Mouse (Mus musculus): Measurements from ENCODE around the gene Zfp867. TPM values are rescaled to one million over a fixed set of nuclear protein-coding genes. Genes with fewer than 3 reads are reported as not detected.

Zfp867 gene
- polyA plus RNA-seq, 1 experiment from 2014 or later: 15.9 TPM

GRCm38 (mm10) chr11:59451086-59451485 is 21.2 kb downstream of the Zfp867 start, which contains the start of gene Snap47:
Snap47 (minus strand) TSS chr11:59451186.
- H3K4me3 ChIP-seq: peak within 1 kb of the TSS; percentile 87
- no peaks in the 10 kb centered on the region for H3K27me3 ChIP-seq
- peak within 1 kb of the TSS; percentile 97 for H3K4me2 ChIP-seq (replicated peaks)
- H3K4me1 ChIP-seq: peaks cover 30% of the 10 kb centered on the region
- no peaks in the 10 kb centered on the region for H3K9me3 ChIP-seq
- peaks cover 31% of the 10 kb centered on the region for H3K36me3 ChIP-seq
- no peak for ATAC-seq (replicated peaks)
- peak within 1 kb of the TSS; percentile 86; the same call in 1 of the 2 replicates for H3K27ac ChIP-seq (replicated peaks)
- 90% methylated on average over 4 of the region's 4 CpGs for WGBS
- H3K9ac ChIP-seq (replicated peaks): peak within 1 kb of the TSS; percentile 74

DNA sequence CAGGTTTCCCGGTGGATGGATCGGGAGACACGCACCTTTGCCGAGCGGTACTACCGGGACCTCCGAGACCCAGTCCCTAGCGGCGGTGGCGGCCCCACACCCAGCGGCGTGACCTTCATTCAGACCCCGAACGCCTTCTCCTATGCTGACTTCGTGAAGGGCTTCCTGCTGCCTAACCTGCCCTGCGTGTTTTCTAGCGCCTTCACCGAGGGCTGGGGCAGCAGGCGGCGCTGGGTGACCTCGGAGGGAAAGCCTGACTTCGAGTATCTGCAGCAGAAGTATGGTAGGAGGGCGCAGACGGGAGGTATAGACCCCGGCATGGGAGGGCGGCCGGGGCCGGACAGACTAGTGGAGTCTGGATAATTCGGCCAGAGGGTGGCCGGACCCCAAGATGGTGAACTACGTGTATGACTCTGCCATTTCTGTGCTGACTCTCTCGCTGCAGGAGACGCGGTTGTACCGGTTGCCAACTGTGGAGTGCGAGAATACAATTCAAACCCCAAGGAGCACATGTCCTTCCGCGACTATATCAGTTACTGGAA is 22.0 kb downstream of the Zfp867 start:
- peaks cover 30% of the 10 kb centered on the region for H3K4me1 ChIP-seq
- peaks cover 28% of the 10 kb centered on the region for H3K36me3 ChIP-seq
- WGBS: under 1% methylated on average over 38 of the region's 38 CpGs
- H3K4me2 ChIP-seq (replicated peaks): peak overlapping the region; percentile 97
- peak overlapping the region; percentile 86; the same call in 1 of the 2 replicates for H3K27ac ChIP-seq (replicated peaks)
- no peaks in the 10 kb centered on the region for H3K9me3 ChIP-seq
- peak; percentile 78 for ATAC-seq (replicated peaks)
- peak overlapping the region; percentile 87 for H3K4me3 ChIP-seq
- H3K27me3 ChIP-seq: no peaks in the 10 kb centered on the region
- peak overlapping the region; percentile 74 for H3K9ac ChIP-seq (replicated peaks)

GRCm38 (mm10) chr11:59449741-59450229 is 22.5 kb downstream of the Zfp867 start, which contains the start of gene Jmjd4:
Jmjd4 (plus strand) TSS chr11:59450045.
- peak within 1 kb of the TSS; percentile 86 for H3K27ac ChIP-seq (replicated peaks)
- no peaks in the 10 kb centered on the region for H3K9me3 ChIP-seq
- peaks cover 30% of the 10 kb centered on the region for H3K4me1 ChIP-seq
- H3K4me2 ChIP-seq (replicated peaks): peak within 1 kb of the TSS; percentile 97
- WGBS: under 1% methylated on average over 32 of the region's 40 CpGs
- H3K9ac ChIP-seq (replicated peaks): peak within 1 kb of the TSS; percentile 74
- peak; percentile 96 for ATAC-seq (replicated peaks)
- H3K4me3 ChIP-seq: peak within 1 kb of the TSS; percentile 87
- no peaks in the 10 kb centered on the region for H3K27me3 ChIP-seq
- H3K36me3 ChIP-seq: peaks cover 25% of the 10 kb centered on the region

GRCm38 (mm10) chr11:59443102-59443501 is 29.2 kb downstream of the Zfp867 start:
- H3K36me3 ChIP-seq: peaks cover 5% of the 10 kb centered on the region
- ATAC-seq (replicated peaks): no peak
- H3K4me3 ChIP-seq: no peak overlapping the region
- H3K9me3 ChIP-seq: no peaks in the 10 kb centered on the region
- no peak overlapping the region for H3K4me2 ChIP-seq (replicated peaks)
- no peak overlapping the region for H3K27ac ChIP-seq (replicated peaks)
- no peaks in the 10 kb centered on the region for H3K27me3 ChIP-seq
- H3K4me1 ChIP-seq: 0 out of 2 replicates have a peak, but pooled peaks cover 3% of the 10 kb centered on the region
- H3K9ac ChIP-seq (replicated peaks): no peak overlapping the region

- Histone ChIP-seq H3K9me3 (no peaks in the 10 kb centered on the region), H3K36me3 (peaks cover 34% of the 10 kb centered on the region), H3K27ac (replicated peaks) (no peak overlapping the region), H3K4me3 (no peak overlapping the region), H3K4me1 (no peaks in the 10 kb centered on the region), H3K4me2 (replicated peaks) (no peak overlapping the region), H3K27me3 (no peaks in the 10 kb centered on the region), H3K9ac (replicated peaks) (no peak overlapping the region)
- 98% methylated on average over 12 of the region's 12 CpGs for WGBS
- no peak for ATAC-seq (replicated peaks)
Observed at GRCm38 (mm10) chr11:59437954-59438353, 34.3 kb downstream of the Zfp867 start.

DNA sequence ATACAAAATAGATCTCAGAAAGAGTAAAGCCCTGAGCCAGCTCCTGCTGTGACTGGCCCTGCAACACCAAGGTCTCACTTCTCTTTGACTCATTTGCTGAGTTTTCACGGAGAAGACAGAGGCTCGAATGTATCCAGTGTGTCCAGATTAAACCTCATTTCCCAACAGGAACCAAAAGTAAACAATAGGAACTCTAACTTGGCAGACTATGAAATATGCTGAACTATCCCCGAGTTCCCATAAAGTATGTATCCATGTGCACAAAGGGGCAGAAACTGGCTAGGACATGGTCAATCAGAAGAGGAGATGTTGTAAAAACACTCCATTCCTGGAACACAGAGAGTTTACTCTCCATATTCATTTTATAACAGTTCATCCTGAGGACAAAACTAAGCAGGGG is 40.0 kb downstream of the Zfp867 start:
- Histone ChIP-seq H3K27ac (replicated peaks) (no peak overlapping the region), H3K9me3 (no peaks in the 10 kb centered on the region), H3K27me3 (no peaks in the 10 kb centered on the region), H3K9ac (replicated peaks) (no peak overlapping the region), H3K36me3 (peaks cover 56% of the 10 kb centered on the region), H3K4me2 (replicated peaks) (no peak overlapping the region), H3K4me3 (no peak overlapping the region), H3K4me1 (no peaks in the 10 kb centered on the region)
- no peak for ATAC-seq (replicated peaks)
- WGBS: 76% methylated on average over 3 of the region's 3 CpGs

GRCm38 (mm10) chr11:59429959-59430358 is 42.3 kb downstream of the Zfp867 start:
- Histone ChIP-seq H3K9ac (replicated peaks) (no peak overlapping the region), H3K4me1 (no peaks in the 10 kb centered on the region), H3K27me3 (no peaks in the 10 kb centered on the region), H3K36me3 (peaks cover 59% of the 10 kb centered on the region), H3K4me2 (replicated peaks) (no peak overlapping the region), H3K4me3 (no peak overlapping the region), H3K9me3 (no peaks in the 10 kb centered on the region), H3K27ac (replicated peaks) (no peak overlapping the region)
- no peak for ATAC-seq (replicated peaks)
- 80% methylated on average over 1 of the region's 1 CpGs for WGBS

GRCm38 (mm10) chr11:59428057-59428660 is 44.1 kb downstream of the Zfp867 start:
- Histone ChIP-seq H3K36me3 (peaks cover 65% of the 10 kb centered on the region), H3K4me3 (no peak overlapping the region), H3K4me2 (replicated peaks) (no peak overlapping the region), H3K9me3 (no peaks in the 10 kb centered on the region), H3K27ac (replicated peaks) (no peak overlapping the region), H3K4me1 (no peaks in the 10 kb centered on the region), H3K27me3 (no peaks in the 10 kb centered on the region), H3K9ac (replicated peaks) (no peak overlapping the region)
- no peak for ATAC-seq (replicated peaks)
- WGBS: 96% methylated on average over 9 of the region's 9 CpGs

DNA sequence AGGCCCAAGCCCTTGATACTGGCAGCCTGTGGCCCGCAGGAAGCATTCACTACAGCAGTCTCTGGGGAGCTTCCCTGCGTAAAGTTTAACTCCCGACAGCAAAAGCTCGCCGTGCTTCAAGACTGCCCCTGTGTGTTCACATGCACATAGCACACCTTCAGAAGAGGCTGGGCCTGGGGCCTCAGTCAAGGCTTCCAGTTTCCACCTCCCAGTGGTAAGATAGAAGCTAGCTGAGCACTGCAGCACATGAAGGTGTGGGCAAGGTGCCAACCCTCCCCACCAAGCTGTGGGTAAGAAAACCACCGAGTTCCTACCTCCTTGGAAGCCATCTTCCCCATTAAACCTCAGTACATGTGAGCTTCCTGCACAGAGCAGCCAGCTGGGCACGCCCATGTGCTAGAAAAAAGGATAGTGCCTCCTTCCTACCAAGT is 46.6 kb downstream of the Zfp867 start:
- Histone ChIP-seq H3K9me3 (no peaks in the 10 kb centered on the region), H3K27ac (replicated peaks) (no peak overlapping the region), H3K27me3 (no peaks in the 10 kb centered on the region), H3K4me3 (no peak overlapping the region), H3K9ac (replicated peaks) (no peak overlapping the region), H3K4me2 (replicated peaks) (no peak overlapping the region), H3K36me3 (peaks cover 65% of the 10 kb centered on the region), H3K4me1 (no peaks in the 10 kb centered on the region)
- no peak for ATAC-seq (replicated peaks)
- WGBS: 75% methylated on average over 7 of the region's 7 CpGs

DNA sequence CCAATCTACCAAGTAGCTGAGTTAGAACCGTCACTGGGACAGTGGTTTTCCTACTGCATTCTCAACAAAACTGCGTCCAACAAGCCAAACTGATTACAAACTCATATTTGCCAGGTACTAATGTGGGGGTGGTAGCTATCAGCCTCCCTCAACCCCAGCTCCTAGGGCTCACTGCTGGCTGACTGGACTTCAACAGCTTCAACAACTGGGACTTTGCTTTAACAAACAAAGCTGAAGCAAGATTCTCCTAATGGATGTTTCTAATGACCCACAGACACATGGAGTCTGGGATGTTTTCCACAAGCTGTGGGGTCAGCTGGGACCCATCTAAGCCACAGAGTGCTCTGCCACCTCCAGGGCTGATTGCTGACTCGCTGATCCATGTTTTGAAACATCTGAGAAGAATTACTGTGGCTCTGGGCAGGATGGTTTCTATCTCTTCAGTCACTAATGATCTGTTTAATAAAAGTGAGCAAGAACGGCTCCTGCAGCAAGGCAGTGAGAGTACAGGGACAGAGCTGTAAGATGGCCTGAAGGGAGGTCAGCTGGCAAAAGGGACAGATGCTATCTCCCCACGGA is 49.2 kb downstream of the Zfp867 start:
- no peak overlapping the region for H3K4me3 ChIP-seq
- H3K27me3 ChIP-seq: no peaks in the 10 kb centered on the region
- no peak overlapping the region for H3K4me2 ChIP-seq (replicated peaks)
- H3K36me3 ChIP-seq: peaks cover 70% of the 10 kb centered on the region
- H3K9me3 ChIP-seq: no peaks in the 10 kb centered on the region
- H3K9ac ChIP-seq (replicated peaks): no peak overlapping the region
- H3K4me1 ChIP-seq: no peaks in the 10 kb centered on the region
- 87% methylated on average over 5 of the region's 5 CpGs for WGBS
- no peak for ATAC-seq (replicated peaks)
- no peak overlapping the region for H3K27ac ChIP-seq (replicated peaks)

DNA sequence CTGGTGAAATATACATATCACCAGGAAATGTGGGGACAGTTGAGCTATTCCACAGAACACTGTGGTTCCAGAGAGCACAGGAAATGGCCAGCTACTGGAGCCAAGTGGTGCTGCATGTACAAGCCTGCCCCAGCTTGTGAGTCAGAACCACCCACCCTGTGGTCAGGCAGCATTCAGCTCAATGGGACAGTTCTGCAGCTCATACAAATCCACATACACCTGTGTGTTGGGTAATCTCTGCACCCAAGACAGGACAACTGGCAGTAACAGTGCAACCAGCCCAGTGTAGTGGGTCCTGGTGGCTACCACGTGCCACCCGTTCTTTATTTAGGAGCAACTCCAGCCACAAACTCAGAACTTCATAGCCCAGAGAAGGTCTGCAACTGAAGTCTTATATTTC is 50.3 kb downstream of the Zfp867 start:
- no peak for ATAC-seq (replicated peaks)

DNA sequence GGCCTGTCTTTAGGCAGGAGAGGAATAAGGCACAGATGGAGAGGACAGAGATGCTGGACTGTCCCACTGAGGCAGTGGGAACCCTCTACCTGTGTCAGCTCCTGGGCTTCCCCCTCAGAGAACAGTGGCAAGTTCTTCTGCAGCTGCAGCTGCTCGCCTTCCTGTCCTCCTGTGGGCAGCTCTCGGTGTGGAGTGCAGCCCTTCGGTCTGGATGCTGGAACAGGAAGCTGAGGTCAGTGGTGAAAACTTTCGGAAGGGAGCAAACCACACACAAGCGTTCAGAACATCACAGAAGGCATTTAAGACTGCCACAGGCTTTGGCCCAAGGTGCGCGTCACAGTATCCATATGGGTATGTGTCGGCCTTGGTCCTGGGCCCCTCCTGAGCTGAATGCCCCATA is 50.8 kb downstream of the Zfp867 start:
- WGBS: 91% methylated on average over 8 of the region's 8 CpGs
- no peaks in the 10 kb centered on the region for H3K27me3 ChIP-seq
- ATAC-seq (replicated peaks): no peak
- H3K9me3 ChIP-seq: no peaks in the 10 kb centered on the region
- H3K4me1 ChIP-seq: no peaks in the 10 kb centered on the region
- H3K36me3 ChIP-seq: peaks cover 57% of the 10 kb centered on the region
- no peak overlapping the region for H3K4me2 ChIP-seq (replicated peaks)
- H3K9ac ChIP-seq (replicated peaks): no peak overlapping the region
- no peak overlapping the region for H3K27ac ChIP-seq (replicated peaks)
- no peak overlapping the region for H3K4me3 ChIP-seq

More for the DNA sequence above, 50.3 kb downstream of the Zfp867 start:
- Histone ChIP-seq H3K36me3 (peaks cover 62% of the 10 kb centered on the region), H3K9ac (replicated peaks) (no peak overlapping the region), H3K4me1 (no peaks in the 10 kb centered on the region), H3K27ac (replicated peaks) (no peak overlapping the region), H3K9me3 (no peaks in the 10 kb centered on the region), H3K4me3 (no peak overlapping the region), H3K27me3 (no peaks in the 10 kb centered on the region), H3K4me2 (replicated peaks) (no peak overlapping the region)
- WGBS: 96% methylated on average over 2 of the region's 2 CpGs

All from forebrain, embryonic 15.5 days (tissue).